Mouse (Mus musculus) layer of hippocampus, adult 2 months (tissue): ENCODE measurements around the gene Chrm5. TPM values are rescaled to one million over a fixed set of nuclear protein-coding genes. Genes with fewer than 3 reads are reported as not detected.

Source experiments
- DNase-seq, 2 experiments: peaks; one replicate each; pipeline ENCODE4 v3.0.0; 2022; ENCODE audit warnings: low spot score in 2 of 2
- H3K27ac ChIP-seq: fragments of 200-600 bp; 2 replicates; pipeline ENCODE4 v1.8.1; 2022
- H3K4me3 ChIP-seq: fragments of 200-600 bp; 2 replicates; pipeline ENCODE4 v1.8.1; 2022; ENCODE audit warnings: mild to moderate bottlenecking
- CTCF ChIP-seq: fragments of 200-600 bp; conservative IDR thresholded peaks from 2 replicates; pipeline ENCODE4 v1.8.1; 2022; ENCODE audit warnings: antibody characterized with exemption, mild to moderate bottlenecking, moderate library complexity
- total RNA-seq, 2 experiments: library from RNA; stranded (reverse); gene quantifications; 2 replicates each; pipeline ENCODE4 v1.2.3; 2021

Gene Chrm5
- total RNA-seq, 2 experiments from 2014 or later = 5.7 to 7.7 TPM

DNA sequence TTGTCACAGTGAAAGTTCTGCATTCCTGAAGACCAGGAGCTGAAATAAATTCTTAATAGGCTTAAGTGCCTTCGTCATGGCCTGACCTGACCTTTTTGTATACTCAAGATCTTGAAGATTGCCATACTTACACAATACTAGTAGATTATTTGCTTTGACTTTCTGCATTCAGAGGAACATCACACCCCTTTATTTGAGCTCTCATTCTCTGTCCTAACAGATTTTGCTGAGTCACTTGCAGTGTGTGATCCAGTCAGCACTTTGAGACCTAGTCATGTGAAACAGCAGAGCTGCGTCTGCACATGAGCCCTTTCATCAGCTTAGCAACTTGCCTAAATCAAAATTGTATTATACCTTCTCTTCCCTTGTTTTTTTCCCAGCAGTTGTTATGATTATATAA is 47.2 kb downstream of the Chrm5 start:
- Histone ChIP-seq H3K4me3 (no peak overlapping the region), H3K27ac (no peak overlapping the region)
- TF ChIP-seq CTCF = no peak
- DNase-seq = no peak

DNA sequence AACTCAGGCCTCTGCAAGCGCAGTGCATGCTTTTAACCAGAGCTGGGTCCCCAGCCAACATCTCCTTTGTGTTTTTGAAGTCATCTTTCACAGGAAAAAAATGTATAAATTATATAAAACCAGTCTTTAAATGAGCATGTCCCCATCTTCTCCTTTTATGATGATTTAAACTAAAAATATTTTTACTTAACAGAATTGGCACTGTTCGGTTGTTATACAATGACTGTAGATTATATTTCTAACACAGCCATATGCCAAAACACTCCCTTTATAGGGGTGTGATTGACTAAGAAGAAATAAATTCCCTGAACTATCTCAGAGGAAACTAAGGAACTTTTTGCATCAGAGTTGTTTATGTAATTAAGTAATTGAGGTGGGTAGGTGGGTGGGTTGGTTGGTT is 48.0 kb downstream of the Chrm5 start:
- Histone ChIP-seq H3K27ac (no peak overlapping the region), H3K4me3 (no peak overlapping the region)
- DNase-seq = no peak
- TF ChIP-seq CTCF = no peak

DNA sequence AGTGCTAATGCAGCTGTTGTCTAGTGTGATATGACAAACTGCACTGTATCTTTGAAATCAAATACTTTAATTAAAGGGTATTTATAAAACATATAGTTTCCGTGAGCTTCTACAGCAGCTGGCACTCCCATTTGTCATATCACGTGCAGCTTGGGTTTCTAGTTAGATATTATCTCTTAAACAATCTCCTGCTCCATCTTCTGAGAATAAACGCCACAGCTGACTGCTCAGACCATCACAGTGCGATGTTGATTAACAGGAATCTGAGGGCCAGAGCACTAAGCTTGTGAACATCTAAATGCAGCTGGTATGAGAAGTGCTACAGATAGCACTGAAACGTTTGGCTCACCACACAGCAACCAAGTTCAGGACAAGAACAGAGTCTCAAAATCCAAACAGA is 50.2 kb downstream of the Chrm5 start:
- no peak for DNase-seq
- no peak overlapping the region for H3K27ac ChIP-seq
- no peak for TF ChIP-seq CTCF
- H3K4me3 ChIP-seq = no peak overlapping the region

DNA sequence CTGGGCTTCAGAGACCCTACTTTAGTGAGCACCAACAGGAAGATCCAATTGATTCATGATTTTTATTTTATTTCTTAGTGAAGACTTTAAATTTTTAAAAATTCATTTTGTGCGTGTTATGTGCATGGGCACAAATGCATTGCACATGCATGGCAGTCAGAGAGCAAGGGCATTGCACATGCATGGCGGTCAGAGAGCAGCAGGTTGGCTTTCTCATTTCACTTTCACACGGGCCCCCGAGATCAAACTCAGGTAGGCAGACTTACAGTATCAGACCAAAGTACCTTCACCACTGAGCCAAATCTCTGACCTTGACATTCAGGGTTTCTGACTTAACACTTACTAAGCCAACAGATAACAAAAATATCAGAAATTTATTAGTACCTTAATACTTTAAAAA is 50.9 kb downstream of the Chrm5 start:
- no peak for TF ChIP-seq CTCF
- Histone ChIP-seq H3K4me3 (no peak overlapping the region), H3K27ac (no peak overlapping the region)
- no peak for DNase-seq

Other genes starting within 250 kb of the Chrm5 start
- gene Lpcat4, start 241.3 kb downstream of the Chrm5 start, total RNA-seq = 10 to 100 TPM; 87.5 to 89.8 TPM
- not detected for gene Nutm1, start 221.5 kb downstream of the Chrm5 start, total RNA-seq
- 10 to 100 TPM; 51.6 to 52.0 TPM for gene Nop10, start 218.8 kb downstream of the Chrm5 start, total RNA-seq
- 100 to 1,000 TPM; 107 to 112 TPM for gene Slc12a6, start 214.9 kb downstream of the Chrm5 start, total RNA-seq
- gene Gm21985, start 214.5 kb downstream of the Chrm5 start, total RNA-seq = under 1 TPM in 1 of 2 experiments, not detected in 1; 0.22 TPM
- 100 to 1,000 TPM; 130 to 136 TPM for gene Emc4, start 112.7 kb downstream of the Chrm5 start, total RNA-seq
- gene Katnbl1, start 101.6 kb downstream of the Chrm5 start, total RNA-seq = 10 to 100 TPM; 10.9 to 12.5 TPM
- gene Emc7, start 25.8 kb downstream of the Chrm5 start, total RNA-seq = 10 to 100 TPM; 43.8 to 45.6 TPM
- gene Aven, start 12.2 kb upstream of the Chrm5 start, total RNA-seq = 10 to 100 TPM in 1 of 2 experiments, 1 to 10 TPM in 1; 8.7 to 10.2 TPM